Mouse (Mus musculus) erythroid progenitor cell, adult 5-6 weeks (primary cell): ENCODE measurements around the gene 4933411K16Rik. TPM values are rescaled to one million over a fixed set of nuclear protein-coding genes. Genes with fewer than 3 reads are reported as not detected.

ENCODE experiments used
- ATAC-seq: replicated peaks from 2 replicates; pipeline ENCODE4 v1.8.0; 2016; ENCODE audit warnings: moderate number of reproducible peaks, mild to moderate bottlenecking, moderate TSS enrichment, inconsistent platforms; ENCODE audit not compliant: poor library complexity, low FRiP score, severe bottlenecking
- total RNA-seq, 2 experiments: library from RNA; stranded (forward) in 1 of 2; stranded (reverse) in 1 of 2; fragments of 150-400 nt in 1 of 2; fragments of 186-747, 209-891 nt in 1 of 2; gene quantifications; 2 replicates each; pipeline versions ENCODE4 v1.2.3 to v1.2.4; 2015 to 2017; ENCODE audit warnings: low replicate concordance in 2 of 2

The 4933411K16Rik gene
- not detected in 2 replicates for total RNA-seq (2015; ENCODE audit: low replicate concordance)
- total RNA-seq (2017; ENCODE audit: low replicate concordance), result not detected in 2 replicates

DNA sequence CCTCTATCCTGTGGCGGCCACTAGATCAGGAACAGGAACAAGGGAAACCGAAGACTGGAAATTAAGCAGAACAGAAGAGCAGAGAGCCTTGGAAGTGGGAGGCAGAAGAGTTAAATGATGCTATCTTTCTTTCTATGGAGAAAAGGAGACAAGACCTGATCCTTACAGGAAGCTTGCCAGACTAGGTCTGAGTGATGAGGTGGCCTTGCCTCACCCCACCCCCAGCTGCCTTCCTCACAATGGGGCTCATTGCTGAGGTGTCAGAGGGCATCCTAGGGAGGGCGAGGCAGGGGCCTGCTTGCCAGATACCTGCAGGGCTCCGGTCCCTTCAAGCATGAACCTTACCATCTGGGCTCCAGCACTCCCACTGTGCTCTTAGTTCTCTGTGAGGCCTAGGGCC, at the start of gene 4933411K16Rik:
4933411K16Rik (plus strand) TSS at position 301 of the 400 bp plus-strand sequence.
- ATAC-seq, result no peak

DNA sequence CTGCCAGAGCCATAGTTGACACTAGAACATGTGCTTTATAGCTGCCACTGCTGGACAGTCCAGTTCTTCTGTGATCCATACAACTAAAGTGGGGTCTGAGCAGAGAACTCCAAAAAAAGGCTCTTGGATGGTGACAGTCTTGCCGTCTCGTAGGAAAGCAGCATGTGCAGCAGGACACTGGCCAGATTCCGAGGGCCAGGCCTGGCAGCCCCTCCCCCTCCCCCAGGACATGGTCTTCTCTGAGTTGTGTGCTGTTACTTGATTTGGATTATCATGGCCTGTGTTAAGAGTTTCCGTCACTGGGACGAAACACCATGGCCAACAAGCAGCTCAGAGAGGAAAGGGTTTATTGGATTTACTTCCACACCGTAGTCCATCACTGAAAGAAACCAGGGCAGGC, 47.8 kb upstream of the 4933411K16Rik start:
- no peak for ATAC-seq

GRCm38 (mm10) chr19:42005616-42006015, 46.4 kb upstream of the 4933411K16Rik start:
- ATAC-seq, result no peak

DNA sequence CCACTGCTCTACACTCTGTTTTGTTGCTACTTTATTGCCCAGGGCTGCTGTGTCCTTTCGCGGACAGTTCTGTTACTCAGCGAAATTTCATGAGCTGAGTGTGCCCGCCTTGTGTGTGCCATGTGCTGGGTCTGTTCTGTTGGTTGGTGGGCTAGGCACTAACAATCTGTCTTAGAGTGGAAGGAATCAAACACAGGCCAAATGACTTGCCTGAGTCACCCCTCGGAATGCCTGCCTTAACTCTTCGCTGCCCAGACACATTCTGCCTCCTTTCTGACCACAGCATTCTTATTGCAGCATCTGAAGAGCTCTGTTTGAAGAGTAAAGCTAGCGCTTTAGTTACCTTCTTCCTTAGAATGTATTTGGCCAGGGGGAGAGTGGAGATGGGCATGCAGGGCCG, 45.5 kb upstream of the 4933411K16Rik start:
- ATAC-seq, result no peak

- no peak for ATAC-seq
Measured at GRCm38 (mm10) chr19:42008586-42008985, 43.5 kb upstream of the 4933411K16Rik start.

GRCm38 (mm10) chr19:42009067-42009466, 43.0 kb upstream of the 4933411K16Rik start:
- no peak for ATAC-seq

GRCm38 (mm10) chr19:42010436-42010835, 41.6 kb upstream of the 4933411K16Rik start:
- no peak for ATAC-seq

DNA sequence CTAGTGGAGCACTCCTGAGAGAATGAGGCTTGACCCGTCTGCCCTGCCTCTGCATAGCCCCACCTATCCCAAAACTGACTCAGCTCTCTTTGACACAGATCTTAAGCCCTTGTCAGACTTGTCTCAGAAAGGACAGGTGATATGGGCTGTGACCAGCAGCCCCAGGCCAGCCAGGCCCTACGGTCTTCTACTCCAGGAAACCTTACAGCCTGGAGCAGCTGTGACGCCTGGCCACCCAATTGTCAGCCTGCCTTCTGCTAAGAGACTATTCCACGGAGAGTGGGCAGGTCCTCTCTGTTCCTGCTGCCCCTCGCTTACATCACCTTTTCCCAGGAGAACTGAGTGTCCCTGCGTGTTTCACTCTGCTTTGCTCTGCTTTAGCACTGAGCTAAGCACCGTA, 40.9 kb upstream of the 4933411K16Rik start:
- no peak for ATAC-seq

GRCm38 (mm10) chr19:42014231-42014825, 37.7 kb upstream of the 4933411K16Rik start:
- no peak for ATAC-seq

DNA sequence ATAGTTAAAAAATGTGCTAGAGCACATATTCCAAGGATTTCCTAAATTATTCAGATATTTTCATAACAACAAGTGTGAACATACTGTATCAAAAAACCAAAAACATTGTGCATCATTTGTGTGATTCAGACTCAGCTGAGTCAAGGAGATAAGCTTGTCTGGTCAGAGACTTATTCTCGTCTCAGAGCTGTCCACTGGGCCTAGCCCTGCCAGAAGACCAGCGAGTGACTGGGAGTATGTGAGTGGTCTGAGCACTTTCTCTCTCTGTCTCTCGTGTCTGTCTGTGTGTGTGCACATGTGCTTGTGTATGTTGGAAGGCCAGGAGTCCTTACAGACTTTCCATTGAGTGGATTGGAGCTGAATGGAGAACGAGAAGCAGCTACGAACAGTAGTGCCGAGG, 37.0 kb upstream of the 4933411K16Rik start:
- ATAC-seq, result no peak

- no peak for ATAC-seq
Measured at GRCm38 (mm10) chr19:42016251-42016650, 35.8 kb upstream of the 4933411K16Rik start.

DNA sequence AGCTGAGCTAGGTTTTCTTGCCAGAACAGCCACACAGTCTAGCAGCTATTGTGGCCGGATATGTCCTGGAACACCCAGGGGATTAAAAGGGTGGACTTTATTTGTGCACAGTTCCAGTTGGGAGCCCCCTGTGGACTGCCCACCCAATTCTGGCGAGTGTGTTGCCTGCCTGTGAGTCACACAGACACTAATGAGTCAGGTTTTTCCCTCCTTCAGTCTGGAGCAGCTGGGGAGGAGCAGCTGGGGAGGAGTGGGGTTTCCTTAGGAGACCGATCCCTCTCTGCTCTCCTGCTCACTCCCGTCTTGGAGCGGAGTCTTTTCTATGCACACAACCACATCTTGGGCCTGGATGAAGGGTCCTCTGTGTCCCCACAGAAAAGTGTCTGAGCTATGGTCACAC, 35.2 kb upstream of the 4933411K16Rik start:
- ATAC-seq, result no peak

- ATAC-seq, result no peak
Measured at GRCm38 (mm10) chr19:42017399-42018247, 34.4 kb upstream of the 4933411K16Rik start.

GRCm38 (mm10) chr19:42019011-42019522, 33.0 kb upstream of the 4933411K16Rik start:
- no peak for ATAC-seq

GRCm38 (mm10) chr19:42021681-42022541, 30.1 kb upstream of the 4933411K16Rik start:
- ATAC-seq, result no peak

GRCm38 (mm10) chr19:42022542-42022848, 29.6 kb upstream of the 4933411K16Rik start:
- ATAC-seq, result no peak

DNA sequence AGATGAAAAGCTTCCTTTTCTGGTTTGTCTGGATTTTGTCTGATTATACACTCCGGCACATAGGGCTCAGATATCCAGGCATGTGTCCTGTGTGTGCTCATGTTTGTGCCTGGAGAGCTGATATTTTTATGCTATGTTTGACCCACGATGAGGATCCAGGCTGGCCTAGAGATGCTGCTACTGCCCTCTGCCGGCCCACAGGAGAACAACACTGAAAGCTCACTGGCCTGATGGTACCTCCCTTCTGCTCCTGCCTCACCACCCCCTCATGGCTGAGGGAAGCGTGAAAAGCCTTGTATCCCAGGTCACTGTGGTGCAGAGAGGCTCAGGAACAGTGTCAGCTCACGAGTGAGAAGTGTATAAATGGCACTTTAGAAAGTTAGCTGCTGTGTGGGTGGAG, 25.9 kb upstream of the 4933411K16Rik start:
- peak; percentile 77 for ATAC-seq

DNA sequence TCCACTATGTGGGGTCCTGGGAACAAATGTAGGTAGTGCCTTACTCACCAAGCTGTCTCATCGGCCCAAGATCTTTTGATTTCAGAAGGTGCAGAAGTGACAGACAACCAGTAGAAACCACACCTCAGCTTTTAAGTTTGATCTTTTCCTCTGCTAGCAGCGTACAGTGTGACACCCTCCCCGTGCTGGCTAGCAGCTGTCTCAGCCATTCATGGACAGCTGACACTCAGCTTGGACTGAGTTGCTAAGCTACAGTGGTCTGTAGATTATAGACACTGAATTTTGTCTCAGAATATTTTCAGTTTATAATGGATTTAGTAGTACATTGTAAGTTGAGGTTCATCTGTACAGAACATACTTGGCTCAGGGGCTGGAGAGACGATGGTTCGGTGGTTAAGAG, 20.9 kb upstream of the 4933411K16Rik start:
- no peak for ATAC-seq

DNA sequence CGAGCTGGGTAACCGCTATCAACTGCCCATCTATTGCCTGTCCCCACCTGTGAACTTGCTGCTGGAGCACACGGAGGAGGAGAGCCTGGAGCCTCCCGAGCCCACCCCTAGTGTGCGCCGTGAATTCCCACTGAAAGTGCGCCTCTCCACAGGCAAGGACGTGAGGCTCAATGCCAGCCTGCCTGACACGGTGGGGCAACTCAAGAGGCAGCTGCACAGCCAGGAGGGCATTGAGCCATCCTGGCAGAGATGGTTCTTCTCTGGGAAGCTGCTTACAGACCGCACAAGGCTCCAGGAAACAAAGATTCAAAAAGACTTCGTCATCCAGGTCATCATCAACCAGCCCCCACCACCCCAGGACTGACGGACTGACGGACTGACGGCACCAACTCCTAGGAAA, 18.4 kb upstream of the 4933411K16Rik start:
- no peak for ATAC-seq

DNA sequence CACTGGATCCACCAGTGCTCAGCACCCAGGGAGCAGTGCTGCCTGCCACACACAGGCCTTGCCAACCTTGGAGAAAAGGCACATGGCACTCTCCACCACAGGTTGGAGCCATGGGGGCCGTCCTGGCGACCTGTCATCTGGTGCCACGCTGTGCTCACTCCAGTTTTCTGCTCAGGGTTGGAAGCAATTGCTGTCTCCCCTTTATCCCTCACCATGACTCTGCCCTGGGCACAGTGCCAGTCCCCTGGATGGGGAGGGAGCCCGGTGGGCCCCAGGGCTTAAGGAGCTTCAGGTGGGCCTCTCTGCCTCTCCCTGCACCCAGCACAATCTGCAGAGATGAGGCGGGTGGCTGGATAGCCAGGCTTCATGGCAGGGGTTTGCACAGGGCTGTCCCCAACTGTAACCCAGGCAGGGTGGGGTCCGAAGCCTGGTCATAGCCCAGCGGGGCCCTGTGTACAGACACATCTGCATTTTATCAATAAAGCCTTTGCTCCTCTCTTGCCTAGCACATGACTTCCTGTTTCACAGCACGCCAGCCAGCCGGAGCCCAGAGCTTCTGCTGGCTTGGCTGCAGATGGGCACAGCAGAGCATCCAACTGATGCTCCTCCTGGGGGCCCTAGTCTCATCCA, 17.8 kb upstream of the 4933411K16Rik start:
- ATAC-seq, result no peak
